Mouse (Mus musculus) left cerebral cortex, adult 9 months (tissue): ENCODE data around the gene Rusc2.

Experiments
- DNase-seq, 2 experiments: peaks; one replicate each; pipeline ENCODE4 v3.0.0; 2022; ENCODE audit warnings: low spot score in 2 of 2

The Rusc2 gene

DNA sequence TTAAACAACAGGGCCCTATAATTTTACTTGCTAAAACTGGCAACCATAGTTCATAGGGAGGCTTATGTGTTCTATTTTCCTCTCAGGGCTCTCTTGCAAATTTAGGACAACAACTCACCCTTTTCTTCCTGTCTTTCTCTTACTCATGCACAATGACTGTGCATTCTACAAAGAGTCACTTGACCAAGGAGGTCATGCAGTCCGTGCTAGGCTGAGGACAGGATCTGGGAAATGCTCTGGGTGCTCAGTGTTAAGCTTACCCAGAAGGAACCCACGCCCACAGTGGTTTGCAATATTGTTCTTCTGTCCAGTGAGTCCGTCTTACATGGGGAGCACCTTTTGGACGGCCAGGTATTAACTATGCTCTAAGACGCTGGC lies 2.3 kb downstream of the Rusc2 start:
- DNase-seq, result no peak

GRCm38 (mm10) chr4:43384541-43384940 lies 2.8 kb downstream of the Rusc2 start:
- no peak for DNase-seq

- no peak for DNase-seq
Measured at GRCm38 (mm10) chr4:43386932-43387331, 5.2 kb downstream of the Rusc2 start.

DNA sequence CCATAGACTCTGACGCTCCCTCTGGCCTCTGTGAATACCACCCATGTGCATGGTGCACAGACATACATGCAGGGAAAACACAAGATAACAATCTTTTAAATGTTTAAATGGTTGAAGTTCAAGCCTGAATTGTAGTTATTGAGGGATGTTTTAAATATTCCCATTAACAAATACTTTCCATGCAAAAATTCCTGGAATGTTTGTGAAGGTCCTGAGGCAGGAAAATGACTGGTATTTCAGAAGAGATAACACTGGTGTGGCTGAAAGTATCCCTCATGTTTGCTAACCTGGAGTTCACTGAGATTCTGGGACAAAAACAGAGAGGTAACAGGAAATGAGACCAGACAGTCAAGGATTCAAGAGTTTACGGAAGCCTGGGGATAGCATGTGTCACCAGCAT lies 7.6 kb downstream of the Rusc2 start:
- no peak for DNase-seq

- no peak for DNase-seq
Measured at GRCm38 (mm10) chr4:43389845-43390440, 8.2 kb downstream of the Rusc2 start.

- DNase-seq, result no peak
Measured at GRCm38 (mm10) chr4:43391521-43392050, 9.8 kb downstream of the Rusc2 start.

DNA sequence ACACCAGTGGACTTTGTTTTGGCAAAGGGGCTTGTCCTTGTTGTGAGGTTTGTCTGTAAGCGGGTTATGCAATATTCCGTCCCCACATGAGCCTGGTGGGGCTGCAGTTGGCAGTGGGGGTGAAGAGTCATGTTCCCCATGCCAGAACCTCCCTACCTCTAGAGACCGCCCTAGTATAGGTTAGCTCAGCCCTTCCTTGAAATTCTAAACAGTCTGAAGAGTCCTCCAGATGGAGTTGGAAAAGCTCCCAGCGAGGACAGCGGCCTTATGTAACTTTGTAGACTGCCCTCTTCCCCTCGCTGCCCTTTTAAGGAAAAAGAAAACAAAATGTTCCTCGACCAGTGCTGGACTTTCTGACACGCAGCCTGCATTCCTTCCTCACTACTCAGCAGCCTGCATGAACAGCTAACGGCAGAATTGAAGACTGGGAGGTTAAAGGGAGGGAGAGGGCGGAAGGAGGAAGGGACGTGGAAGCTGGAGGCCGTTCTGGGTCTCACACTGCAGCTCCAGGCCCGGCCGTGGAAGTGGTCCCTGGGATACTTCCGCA lies 12.6 kb downstream of the Rusc2 start:
- no peak for DNase-seq

GRCm38 (mm10) chr4:43395147-43395546 lies 13.4 kb downstream of the Rusc2 start:
- no peak for DNase-seq

DNA sequence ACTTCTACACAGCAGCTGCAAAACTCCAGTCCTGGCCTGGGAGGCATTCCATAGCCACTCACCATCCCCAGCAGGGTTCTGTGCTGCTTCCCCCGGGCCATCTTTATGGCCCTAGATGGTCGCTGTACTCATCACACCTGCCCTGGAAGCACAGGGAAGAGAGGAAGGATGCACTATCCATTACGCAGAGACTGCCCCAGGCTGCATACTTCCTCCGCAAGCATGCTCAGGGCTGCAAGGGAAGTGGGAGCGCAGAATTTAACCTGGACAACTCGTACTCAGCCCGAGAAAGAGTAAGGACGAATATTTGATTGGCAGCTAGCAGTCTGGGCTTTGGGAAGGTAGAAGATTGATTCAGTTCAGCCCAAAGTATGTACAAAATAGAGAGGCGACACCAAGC lies 14.1 kb downstream of the Rusc2 start:
- DNase-seq, result no peak

- no peak for DNase-seq
Measured at GRCm38 (mm10) chr4:43396381-43396780, 14.6 kb downstream of the Rusc2 start.

DNA sequence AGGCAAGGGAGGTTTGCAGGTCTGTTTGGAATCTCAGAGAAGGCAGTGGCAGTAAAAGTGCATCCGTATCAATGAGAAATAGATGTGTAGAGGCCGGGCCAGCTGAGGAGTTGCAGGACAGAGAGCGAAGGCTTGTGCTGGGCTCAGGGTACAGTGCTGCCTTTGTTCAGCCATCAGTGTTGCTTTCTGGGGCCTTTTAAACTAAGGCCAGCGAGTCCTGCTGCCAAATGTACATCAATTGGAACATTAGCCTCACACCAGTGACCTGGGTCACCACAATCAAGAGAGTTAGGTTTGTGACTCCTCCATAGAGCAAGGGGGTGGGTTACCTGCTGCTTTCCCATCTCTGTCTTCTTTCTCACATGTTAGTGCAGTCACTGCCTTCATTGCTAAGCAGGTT lies 16.2 kb downstream of the Rusc2 start:
- DNase-seq, result no peak

GRCm38 (mm10) chr4:43398829-43399331 lies 17.1 kb downstream of the Rusc2 start:
- peak in 1 of 2 experiments; percentile 48 for DNase-seq

GRCm38 (mm10) chr4:43399391-43400131 lies 17.8 kb downstream of the Rusc2 start:
- no peak for DNase-seq

DNA sequence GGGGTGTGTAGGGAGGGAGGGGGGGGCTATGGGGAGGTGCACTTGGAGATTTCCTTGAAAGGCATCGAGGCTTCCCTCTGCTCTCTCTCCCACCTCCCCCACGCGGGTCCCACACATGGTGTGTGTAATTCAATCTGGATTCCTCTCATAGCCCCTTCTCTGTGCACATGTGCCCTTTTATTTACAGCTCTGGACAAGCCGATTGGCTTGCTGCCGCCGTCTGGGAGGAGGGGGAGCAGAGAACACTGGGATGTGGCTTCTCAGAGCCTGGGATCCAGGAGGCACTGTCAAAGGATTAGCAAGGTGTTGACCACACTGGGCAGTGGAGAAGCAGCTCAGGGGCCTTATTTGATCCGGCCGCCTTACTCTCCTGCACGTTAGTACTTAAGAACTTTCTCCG lies 19.2 kb downstream of the Rusc2 start:
- DNase-seq, result no peak

DNA sequence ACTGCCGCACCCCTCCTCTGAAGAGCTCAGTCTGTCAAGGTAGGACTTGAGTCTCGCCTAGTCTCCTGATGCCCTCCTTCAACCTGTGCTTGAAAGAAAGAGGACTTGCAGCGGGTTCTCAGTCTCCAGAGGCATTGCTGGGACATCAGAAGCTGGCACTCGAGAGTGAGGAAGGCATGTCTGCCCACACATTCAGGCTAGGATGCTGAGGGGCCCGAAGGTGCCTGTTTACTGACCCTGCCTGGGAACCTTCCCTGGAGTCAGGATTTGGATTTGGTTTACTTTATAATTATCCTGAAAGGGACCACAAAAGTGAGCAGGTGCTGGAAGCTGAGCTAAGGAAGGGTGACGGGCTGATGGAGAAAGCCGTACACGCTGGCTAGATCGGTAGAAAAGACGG lies 19.7 kb downstream of the Rusc2 start:
- no peak for DNase-seq

- DNase-seq, result no peak
Measured at GRCm38 (mm10) chr4:43402212-43402611, 20.4 kb downstream of the Rusc2 start.

- no peak for DNase-seq
Measured at GRCm38 (mm10) chr4:43404697-43405096, 22.9 kb downstream of the Rusc2 start.

- DNase-seq, result peak; percentile 40 to 67
Measured at GRCm38 (mm10) chr4:43406162-43406971, 24.6 kb downstream of the Rusc2 start.

- no peak for DNase-seq
Measured at GRCm38 (mm10) chr4:43407071-43407920, 25.5 kb downstream of the Rusc2 start.

DNA sequence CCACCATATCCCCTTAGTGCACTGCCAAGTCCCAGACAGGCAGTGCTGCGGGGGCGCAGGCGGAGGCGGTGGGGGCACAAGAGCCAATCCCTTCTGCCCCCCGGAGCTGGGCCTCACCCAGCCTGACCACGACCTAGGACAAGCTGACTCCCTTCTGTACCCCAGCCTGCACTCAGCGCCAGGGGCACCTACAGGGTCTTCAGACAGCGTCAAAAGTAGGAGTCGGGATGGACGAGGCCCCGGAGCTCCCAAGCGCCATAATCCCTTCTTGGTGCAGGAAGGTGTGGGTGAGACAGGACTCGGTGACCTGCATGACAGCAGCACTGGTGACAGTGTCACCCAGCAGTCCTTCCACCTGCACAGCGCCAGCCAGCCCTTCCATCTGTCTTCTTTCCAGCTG lies 33.0 kb downstream of the Rusc2 start:
- no peak for DNase-seq
